Comparison of ENCODE assay signal across 8 mouse cellular contexts in the genomic region with DNA sequence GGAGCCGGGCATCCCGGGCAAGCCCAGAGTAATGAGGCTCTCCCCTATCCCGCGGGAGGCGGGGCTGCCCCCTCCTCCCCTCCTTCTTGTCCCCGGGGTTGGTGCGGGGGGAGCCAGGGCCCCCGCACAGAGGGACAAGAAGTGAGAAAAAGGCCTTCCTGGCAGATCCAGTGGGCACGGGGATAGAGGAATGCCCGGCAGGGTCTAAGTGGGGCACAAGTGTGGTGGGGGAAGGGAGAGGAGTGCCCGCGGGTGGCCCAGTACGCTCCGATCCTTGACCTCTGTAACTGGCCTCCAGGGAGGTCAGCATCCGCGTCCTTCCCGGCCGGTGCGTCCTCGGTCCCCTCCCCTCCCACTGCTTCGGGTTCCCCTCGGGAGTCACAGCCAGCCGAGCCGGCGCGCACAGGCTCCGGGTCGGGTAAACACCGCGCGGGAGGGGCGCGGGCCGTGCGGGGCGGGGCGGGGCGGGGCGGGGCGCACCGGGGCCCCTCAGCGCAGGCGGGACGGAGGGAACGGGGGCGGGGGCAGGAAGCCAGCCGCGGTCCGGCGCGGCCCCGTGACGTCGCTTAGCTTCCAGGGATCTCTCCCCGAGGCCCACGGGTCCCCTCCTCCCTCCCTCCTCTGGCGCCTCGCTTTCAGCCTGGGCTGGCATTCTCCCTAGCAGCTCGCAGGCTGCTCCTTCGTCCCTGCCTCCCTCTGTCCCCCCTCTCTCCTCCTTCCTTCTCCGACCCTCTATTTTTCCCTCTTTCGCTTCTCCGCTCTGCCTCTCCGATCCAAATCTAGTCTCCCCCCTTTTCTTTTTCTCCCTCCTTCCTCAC. TPM values are rescaled to one million over a fixed set of nuclear protein-coding genes. Genes with fewer than 3 reads are reported as not detected.
DNase-seq lines count a peak whose midpoint lies in the region; ATAC-seq and TF ChIP-seq lines count a peak whose summit lies in the region.

A gene (plus strand): TSS at position 562 of the 818 bp plus-strand sequence.

- peak within 1 kb of the TSS; percentile 93 for H3K9ac ChIP-seq in intestine, postnatal 0 days (ENCODE audit: low read depth, low read length)

- H3K9me3 ChIP-seq in intestine, postnatal 0 days (ENCODE audit: control insufficient read depth) = no peaks in the 10 kb centered on the region

- H3K4me2 ChIP-seq in intestine, postnatal 0 days (replicated peaks; ENCODE audit: low read depth) = peak within 1 kb of the TSS; percentile 92

- H3K36me3 ChIP-seq in intestine, postnatal 0 days (ENCODE audit: control insufficient read depth, insufficient read depth) = no peaks in the 10 kb centered on the region

- no peaks in the 10 kb centered on the region for H3K27me3 ChIP-seq in intestine, postnatal 0 days (replicated peaks; ENCODE audit: control insufficient read depth, insufficient read depth, low read length)

- ATAC-seq in intestine, postnatal 0 days = peak; percentile 81
- ATAC-seq in megakaryocyte progenitor cell, adult 5-6 weeks (replicated peaks; ENCODE audit: poor library complexity) = peak; percentile 36; the same call in 1 of the 2 replicates

- peak within 1 kb of the TSS; percentile 94 for H3K4me3 ChIP-seq in intestine, postnatal 0 days (ENCODE audit: low read depth, low read length)

- peak; percentile 91 for DNase-seq in adrenal gland, postnatal 14 days
- peak; percentile 81 for DNase-seq in embryo, embryonic 9.5 days (ENCODE audit: extremely low spot score)
- peak; percentile 99 for DNase-seq in heart, adult 11 months
- peak; percentile 81 to 92 for DNase-seq in left cerebral cortex, postnatal 25 days (ENCODE audit: low spot score in 2 of 2)
- DNase-seq in right cerebral cortex, postnatal 14 days = peak; percentile 84
- DNase-seq in c-Kit-positive CD71-positive TER-119-positive erythroid progenitor cells, embryonic 14.5 days (ENCODE audit: low spot score) = no peak

- WGBS in intestine, postnatal 0 days = under 1% methylated on average over 46 of the region's 64 CpGs

- H3K4me1 ChIP-seq in intestine, postnatal 0 days (replicated peaks; ENCODE audit: control insufficient read depth, insufficient read depth, low read length) = peaks cover 5% of the 10 kb centered on the region; the same call in 1 of the 2 replicates

- H3K27ac ChIP-seq in intestine, postnatal 0 days (ENCODE audit: low read depth, low read length) = peak within 1 kb of the TSS; percentile 95

- no peak for TF ChIP-seq CTCF in intestine, postnatal 0 days (IDR thresholded peaks at IDR 0.05; ENCODE audit: low read depth)

- intact Hi-C loops in left cerebral cortex, postnatal 25 days (cut with DNase I) = loop anchor here (1.0 to 2.0 kb wide), 2 partner anchors 50 to 109 kb away; no protein-coding TSS in a partner anchor

RNA-seq across cellular contexts. Expression of the gene that starts here (rescaled TPM):
- 18.9 and 22.9 TPM in 2 replicates for total RNA-seq in adrenal gland, postnatal 14 days (2021)
- polyA plus RNA-seq in intestine, postnatal 0 days (2015; fragmentation: Nextera tagmentation; extraction: Ambion mirVana) = 10.9 and 12.2 TPM in 2 replicates
- total RNA-seq in left cerebral cortex, postnatal 25 days (2021) = 1,000 to 10,000 TPM; 1,251 to 1,365 TPM
- 0.02 TPM in 1 of 2 replicates, not detected in the other for total RNA-seq in megakaryocyte progenitor cell, adult 5-6 weeks (2015)
- 0.03 TPM in 1 of 2 replicates, not detected in the other for total RNA-seq in megakaryocyte progenitor cell, adult 5-6 weeks (2017)

Comparison
In these comparisons a context has a peak if more than half of its experiments do, and no peak if none do; other contexts are left out.
1. RNA of the gene that starts here (total RNA-seq): 1,251 to 1,365 TPM in left cerebral cortex, postnatal 25 days; 18.9 to 22.9 TPM in adrenal gland, postnatal 14 days and 0.02 to 0.03 TPM in megakaryocyte progenitor cell, adult 5-6 weeks; every median in the first group is over 10 times any median in the second.
2. Peak in ATAC-seq in megakaryocyte progenitor cell, adult 5-6 weeks; RNA of the gene not detected or under 1 TPM.